Mouse (Mus musculus) heart, embryonic 15.5 days (tissue): Measurements from ENCODE around the gene Gm36245. TPM values are rescaled to one million over a fixed set of nuclear protein-coding genes. Genes with fewer than 3 reads are reported as not detected.
"Not testable (repeated sequence)": the region's sequence is repeated elsewhere in the genome, so short reads cannot be mapped to it uniquely, and the experiment has no call there.

Experiments
- ATAC-seq: fragments of 200-750 bp; cut with Nextera tagmentation; replicated peaks from 2 replicates; pipeline ENCODE4 v1.8.0; 2017; ENCODE audit warnings: low read depth, moderate TSS enrichment; ENCODE audit not compliant: insufficient number of reproducible peaks, insufficient read depth, low FRiP score
- H3K27ac ChIP-seq: fragments of 300-500 bp; sonication (generic); 2 replicates; pipeline ENCODE4 v1.5.1; 2015; ENCODE audit warnings: mild to moderate bottlenecking, inconsistent platforms
- H3K27me3 ChIP-seq: fragments of 300-500 bp; sonication (generic); 2 replicates; pipeline ENCODE4 v1.6.1; 2015; ENCODE audit warnings: inconsistent platforms
- H3K36me3 ChIP-seq: fragments of 300-500 bp; sonication (generic); 2 replicates; pipeline ENCODE4 v1.6.1; 2015; ENCODE audit warnings: mild to moderate bottlenecking, inconsistent platforms
- H3K4me1 ChIP-seq: fragments of 300-500 bp; sonication (generic); replicated peaks from 2 replicates; pipeline ENCODE4 v1.6.1; 2015; ENCODE audit warnings: inconsistent platforms
- H3K4me2 ChIP-seq: fragments of 300-500 bp; sonication (generic); 2 replicates; pipeline ENCODE4 v1.6.1; 2015; ENCODE audit warnings: inconsistent platforms, mild to moderate bottlenecking, moderate library complexity
- H3K4me3 ChIP-seq: fragments of 300-500 bp; sonication (generic); 2 replicates; pipeline ENCODE4 v1.5.1; 2015; ENCODE audit warnings: mild to moderate bottlenecking, inconsistent platforms
- H3K9ac ChIP-seq: fragments of 300-500 bp; sonication (generic); 2 replicates; pipeline ENCODE4 v1.6.1; 2015; ENCODE audit warnings: mild to moderate bottlenecking, inconsistent platforms
- H3K9me3 ChIP-seq: fragments of 300-500 bp; sonication (generic); replicated peaks from 2 replicates; pipeline ENCODE4 v1.6.1; 2016; ENCODE audit warnings: inconsistent platforms
- WGBS: fragments of 180-500 bp; shearing (Covaris S2); methylation state at CpG from one replicate; pipeline ENCODE4 v1.1.7; 2015; ENCODE audit warnings: mixed read lengths; 5-methylcytosine and 5-hydroxymethylcytosine counted together
- polyA plus RNA-seq: library from polyadenylated mRNA; unstranded; fragments of >200 nt; fragmentation: Nextera tagmentation; extraction: Ambion mirVana; gene quantifications from 2 replicates; pipeline ENCODE4 v1.2.1, GENCODE M21; 2015

Gm36245 gene
- polyA plus RNA-seq, 1 experiment from 2014 or later, result not detected

DNA sequence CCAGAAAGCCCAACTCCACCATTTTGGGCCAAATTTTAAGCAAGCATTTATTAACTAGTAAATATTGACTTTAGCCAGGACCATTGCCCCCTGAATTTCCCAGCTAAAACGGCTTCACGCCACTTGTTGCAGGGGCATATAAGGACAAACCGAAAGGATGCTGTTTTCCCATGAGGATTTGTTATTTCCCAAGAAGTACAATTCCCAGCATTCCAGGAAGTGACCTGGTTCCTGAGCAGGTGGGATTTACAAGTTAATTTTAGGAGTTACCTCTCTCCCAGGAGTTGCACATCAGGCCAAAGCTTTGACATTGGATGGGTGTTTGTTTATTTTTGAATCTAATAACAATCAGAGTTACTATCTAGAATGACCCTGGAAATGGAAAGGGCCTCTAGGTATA, 7.0 kb downstream of the Gm36245 start:
- ATAC-seq, result no peak
- no peak overlapping the region for H3K9ac ChIP-seq
- no peaks in the 10 kb centered on the region for H3K36me3 ChIP-seq
- H3K9me3 ChIP-seq, result no peaks in the 10 kb centered on the region
- no peak overlapping the region for H3K4me3 ChIP-seq
- no peak overlapping the region for H3K4me2 ChIP-seq
- no peak overlapping the region for H3K27ac ChIP-seq
- WGBS, result 89% methylated on average over 3 of the region's 3 CpGs
- H3K27me3 ChIP-seq, result no peaks in the 10 kb centered on the region
- no peaks in the 10 kb centered on the region for H3K4me1 ChIP-seq

DNA sequence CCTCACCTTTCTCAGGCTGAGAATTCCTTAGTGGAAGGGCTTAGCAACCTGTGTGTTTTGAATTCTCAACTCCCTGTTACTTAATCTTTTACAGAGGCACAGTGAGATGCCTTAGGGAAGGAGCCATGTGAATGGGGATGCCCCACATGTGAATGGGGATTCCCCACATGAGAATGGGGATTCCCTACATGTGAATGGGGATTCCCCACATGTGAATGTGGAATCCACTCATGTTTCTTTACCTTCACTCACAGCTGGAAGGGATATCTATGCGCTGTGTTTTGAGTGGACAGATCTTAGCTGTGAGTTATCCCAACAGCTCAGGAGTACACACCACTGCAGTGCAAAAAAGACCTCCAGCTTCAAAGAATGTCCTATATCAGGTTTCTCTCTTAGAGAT, 25.7 kb downstream of the Gm36245 start:
- no peaks in the 10 kb centered on the region for H3K4me1 ChIP-seq
- H3K4me2 ChIP-seq, result no peak overlapping the region
- no peaks in the 10 kb centered on the region for H3K27me3 ChIP-seq
- no peak overlapping the region for H3K27ac ChIP-seq
- no peak for ATAC-seq
- no peak overlapping the region for H3K9ac ChIP-seq
- no peaks in the 10 kb centered on the region for H3K36me3 ChIP-seq
- WGBS, result 79% methylated on average over 1 of the region's 1 CpGs
- no peaks in the 10 kb centered on the region for H3K9me3 ChIP-seq
- no peak overlapping the region for H3K4me3 ChIP-seq

DNA sequence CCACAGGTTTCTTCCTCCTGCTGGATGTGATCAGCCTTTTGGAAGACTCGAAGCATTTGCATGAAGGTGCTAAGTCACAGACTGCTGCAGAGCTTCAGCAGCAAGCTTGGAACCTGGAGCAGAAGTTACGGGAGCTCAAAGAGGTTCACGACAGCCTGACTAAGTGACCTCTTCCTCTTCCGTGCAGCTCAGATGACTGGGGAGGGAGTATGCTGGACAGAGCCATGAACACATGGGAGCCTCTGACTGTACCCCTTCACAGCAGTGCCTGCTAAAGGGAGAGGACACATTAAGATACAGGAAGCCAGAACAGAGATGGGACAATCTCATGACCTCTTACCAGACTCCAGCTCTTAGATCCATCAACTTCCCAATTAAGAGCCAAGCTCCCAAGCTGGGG, 27.4 kb downstream of the Gm36245 start:
- not testable (repeated sequence) for ATAC-seq, H3K27ac ChIP-seq, H3K4me3 ChIP-seq, H3K4me1 ChIP-seq, H3K36me3 ChIP-seq, H3K9ac ChIP-seq, H3K9me3 ChIP-seq, H3K27me3 ChIP-seq, H3K4me2 ChIP-seq
- WGBS, result 54% methylated on average over 4 of the region's 4 CpGs

GRCm38 (mm10) chr15:77628647-77629046, 29.6 kb downstream of the Gm36245 start:
- H3K9ac ChIP-seq, H3K4me3 ChIP-seq, H3K4me1 ChIP-seq, H3K4me2 ChIP-seq, H3K36me3 ChIP-seq, H3K27ac ChIP-seq, H3K27me3 ChIP-seq, ATAC-seq, H3K9me3 ChIP-seq: not testable (repeated sequence)
- 50% methylated on average over 9 of the region's 9 CpGs for WGBS

DNA sequence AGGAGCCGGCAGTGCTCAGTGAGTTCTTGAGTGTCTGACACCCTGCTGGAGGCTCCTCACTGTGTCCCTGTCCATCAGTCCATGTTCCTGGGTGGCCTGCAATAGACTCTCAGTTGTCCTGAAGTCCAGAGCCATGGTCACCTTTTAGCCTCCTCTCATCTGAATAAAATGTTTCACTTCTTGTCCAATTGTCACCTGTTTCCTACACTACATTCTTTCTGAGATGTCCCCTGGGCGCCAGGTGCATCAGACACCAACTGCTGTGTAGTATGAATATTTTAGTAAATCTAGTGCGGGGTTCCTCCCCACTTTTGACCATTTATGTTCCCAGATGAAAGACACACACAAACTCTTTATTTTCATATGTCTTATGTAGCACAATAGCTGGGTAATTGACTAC, 30.8 kb downstream of the Gm36245 start:
- not testable (repeated sequence) for H3K4me2 ChIP-seq, H3K9ac ChIP-seq, H3K4me1 ChIP-seq, H3K4me3 ChIP-seq, H3K27ac ChIP-seq, H3K36me3 ChIP-seq, H3K9me3 ChIP-seq, ATAC-seq, H3K27me3 ChIP-seq
- WGBS, result 66% methylated on average over 3 of the region's 3 CpGs

- H3K4me2 ChIP-seq, H3K36me3 ChIP-seq, ATAC-seq, H3K27me3 ChIP-seq, H3K27ac ChIP-seq, H3K9ac ChIP-seq, H3K9me3 ChIP-seq, H3K4me3 ChIP-seq, H3K4me1 ChIP-seq: not testable (repeated sequence)
- WGBS, result 60% methylated on average over 2 of the region's 2 CpGs
These were observed 44.1 kb downstream of the Gm36245 start, which contains the start of gene Apol11b for GRCm38 (mm10) chr15:77643176-77643575. Gene Apol11b, minus strand, starts transcription at chr15:77643286.

GRCm38 (mm10) chr15:77651143-77651542, 52.1 kb downstream of the Gm36245 start:
- not testable (repeated sequence) for H3K9me3 ChIP-seq, H3K9ac ChIP-seq, H3K4me2 ChIP-seq, H3K4me3 ChIP-seq, ATAC-seq, H3K36me3 ChIP-seq, H3K4me1 ChIP-seq, H3K27ac ChIP-seq, H3K27me3 ChIP-seq

Other genes starting within 250 kb of the Gm36245 start
- 0.14 and 0.15 TPM in 2 replicates for gene Apol7a, start 200.1 kb upstream of the Gm36245 start, polyA plus RNA-seq
- gene Apol9a, start 188.1 kb upstream of the Gm36245 start, polyA plus RNA-seq, result 0.53 and 0.79 TPM in 2 replicates
- 0.30 TPM in 1 of 2 replicates, not detected in the other for gene Apol7b, start 151.8 kb upstream of the Gm36245 start, polyA plus RNA-seq
- not detected in 2 replicates for gene Apol10a, start 122.2 kb upstream of the Gm36245 start, polyA plus RNA-seq
- gene Apol11a, start 91.0 kb upstream of the Gm36245 start, polyA plus RNA-seq, result not detected in 2 replicates
- gene Apol7c, start 65.9 kb upstream of the Gm36245 start, polyA plus RNA-seq, result 0.15 TPM in 1 of 2 replicates, not detected in the other
- gene 1700025B11Rik, start 37.4 kb upstream of the Gm36245 start, polyA plus RNA-seq, result not detected in 2 replicates
- 0.06 and 0.08 TPM in 2 replicates for gene Apol10b, start 3.1 kb upstream of the Gm36245 start, polyA plus RNA-seq
- 0.40 and 0.66 TPM in 2 replicates for gene Apol11b, start 44.0 kb downstream of the Gm36245 start, polyA plus RNA-seq
- 0.05 and 0.14 TPM in 2 replicates for gene Apol7e, start 99.6 kb downstream of the Gm36245 start, polyA plus RNA-seq
- 0.13 and 0.26 TPM in 2 replicates for gene Apol9b, start 129.8 kb downstream of the Gm36245 start, polyA plus RNA-seq
- gene Apol8, start 157.7 kb downstream of the Gm36245 start, polyA plus RNA-seq, result 0.24 TPM in 1 of 2 replicates, not detected in the other
- gene Myh9, start 242.9 kb downstream of the Gm36245 start, polyA plus RNA-seq, result 25.2 and 33.7 TPM in 2 replicates